Mouse (Mus musculus) kidney, postnatal 0 days (tissue): ENCODE measurements at regions not wholly inside any gene's neighbourhood (a gene's known extent, or its start where the extent isn't known, plus 50 kb on each side); places are given as distances from the start of the nearest gene placed in this dataset.

Source experiments
- ATAC-seq: fragments of 200-750 bp; cut with Nextera tagmentation; replicated peaks from 2 replicates; pipeline ENCODE4 v1.8.0; 2017; ENCODE audit warnings: low read depth, moderate number of reproducible peaks, moderate TSS enrichment, moderate library complexity; ENCODE audit not compliant: low FRiP score
- DNase-seq: peaks from one replicate; pipeline ENCODE4 v3.0.0-alpha.2; 2016; ENCODE audit warnings: low spot score
- H3K27ac ChIP-seq: fragments of 300-500 bp; sonication (generic); 2 replicates; pipeline ENCODE4 v1.5.1; 2014; ENCODE audit warnings: mild to moderate bottlenecking
- H3K27me3 ChIP-seq: fragments of 300-500 bp; sonication (generic); 2 replicates; pipeline ENCODE4 v1.6.1; 2014; ENCODE audit warnings: low read length, mixed read lengths; ENCODE audit not compliant: insufficient read depth
- H3K36me3 ChIP-seq: fragments of 300-500 bp; sonication (generic); 2 replicates; pipeline ENCODE4 v1.6.1; 2014; ENCODE audit warnings: low read length, mixed read lengths; ENCODE audit not compliant: insufficient read depth
- H3K4me1 ChIP-seq: fragments of 300-500 bp; sonication (generic); replicated peaks from 2 replicates; pipeline ENCODE4 v1.6.1; 2014; ENCODE audit warnings: antibody characterized with exemption, low read length, mixed read lengths; ENCODE audit not compliant: insufficient read depth
- H3K4me2 ChIP-seq: fragments of 300-500 bp; sonication (generic); 2 replicates; pipeline ENCODE4 v1.6.1; 2014; ENCODE audit warnings: mild to moderate bottlenecking, low read length, moderate library complexity, mixed read lengths
- H3K4me3 ChIP-seq: fragments of 300-500 bp; sonication (generic); replicated peaks from 2 replicates; pipeline ENCODE4 v1.5.1; 2014; ENCODE audit warnings: low read depth, low read length
- H3K9ac ChIP-seq: fragments of 300-500 bp; sonication (generic); 2 replicates; pipeline ENCODE4 v1.6.1; 2014; ENCODE audit warnings: low read depth, low read length
- H3K9me3 ChIP-seq: fragments of 300-500 bp; sonication (generic); replicated peaks from 2 replicates; pipeline ENCODE4 v1.6.1; 2016; ENCODE audit warnings: low read length, inconsistent platforms, mixed read lengths
- CTCF ChIP-seq: IDR thresholded peaks from 2 replicates; pipeline ENCODE4 v1.5.1; 2016; ENCODE audit warnings: antibody characterized with exemption, low read depth, mild to moderate bottlenecking, moderate library complexity
- WGBS: fragments of 180-500 bp; shearing (Covaris S2); extraction: QIAGEN DNeasy Blood & Tissue Kit; methylation state at CpG from one replicate; pipeline ENCODE4 v1.1.7; 2014; 5-methylcytosine and 5-hydroxymethylcytosine counted together

DNA sequence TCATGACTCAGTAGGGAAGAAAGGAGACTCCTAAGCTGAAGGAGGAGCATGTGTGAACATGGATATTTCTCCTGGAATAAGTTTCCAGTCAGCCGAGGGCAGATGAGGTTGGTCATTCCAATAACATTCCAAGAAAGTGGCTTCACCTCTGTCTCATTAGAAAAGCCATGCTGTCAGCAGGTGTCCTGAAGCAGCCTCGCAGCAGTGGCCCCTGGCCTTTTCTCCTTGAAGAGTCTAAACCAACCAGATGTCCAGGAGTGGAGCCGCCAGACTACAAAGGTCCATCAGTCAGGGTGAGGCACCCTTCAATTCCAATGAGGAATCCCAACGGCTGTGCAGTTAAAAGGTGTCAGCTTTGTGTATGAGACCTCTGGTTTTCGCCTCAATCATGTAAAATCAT is 197.2 kb upstream of the Klf3 start:
- Histone ChIP-seq H3K4me2 (no peak overlapping the region), H3K27me3 (no peaks in the 10 kb centered on the region), H3K9me3 (no peaks in the 10 kb centered on the region), H3K9ac (no peak overlapping the region), H3K27ac (no peak overlapping the region), H3K36me3 (no peaks in the 10 kb centered on the region), H3K4me1 (peaks cover 14% of the 10 kb centered on the region), H3K4me3 (no peak overlapping the region)
- WGBS: 49% methylated on average over 5 of the region's 5 CpGs
- TF ChIP-seq CTCF: no peak
- ATAC-seq (no peak), DNase-seq (no peak)

- Histone ChIP-seq H3K4me1 (peaks cover 15% of the 10 kb centered on the region), H3K9ac (no peak overlapping the region), H3K27me3 (no peaks in the 10 kb centered on the region), H3K9me3 (no peaks in the 10 kb centered on the region), H3K27ac (peak overlapping the region; percentile 87), H3K4me3 (no peak overlapping the region), H3K36me3 (no peaks in the 10 kb centered on the region), H3K4me2 (no peak overlapping the region)
- DNase-seq (no peak), ATAC-seq (no peak; the same call in 1 of the 2 replicates)
- 59% methylated on average over 3 of the region's 3 CpGs for WGBS
- TF ChIP-seq CTCF: no peak
Measured at GRCm38 (mm10) chr5:64609378-64610087, 193.7 kb upstream of the Klf3 start.

- Histone ChIP-seq H3K4me1 (peaks cover 15% of the 10 kb centered on the region), H3K9ac (no peak overlapping the region), H3K4me3 (no peak overlapping the region), H3K27ac (peak overlapping the region; percentile 87), H3K4me2 (no peak overlapping the region), H3K36me3 (no peaks in the 10 kb centered on the region), H3K27me3 (no peaks in the 10 kb centered on the region), H3K9me3 (no peaks in the 10 kb centered on the region)
- DNase-seq: no peak
- TF ChIP-seq CTCF: no peak
- WGBS: 20% methylated on average over 3 of the region's 3 CpGs
- ATAC-seq: peak; percentile 33
Measured at GRCm38 (mm10) chr5:64610146-64610545, 193.0 kb upstream of the Klf3 start.

DNA sequence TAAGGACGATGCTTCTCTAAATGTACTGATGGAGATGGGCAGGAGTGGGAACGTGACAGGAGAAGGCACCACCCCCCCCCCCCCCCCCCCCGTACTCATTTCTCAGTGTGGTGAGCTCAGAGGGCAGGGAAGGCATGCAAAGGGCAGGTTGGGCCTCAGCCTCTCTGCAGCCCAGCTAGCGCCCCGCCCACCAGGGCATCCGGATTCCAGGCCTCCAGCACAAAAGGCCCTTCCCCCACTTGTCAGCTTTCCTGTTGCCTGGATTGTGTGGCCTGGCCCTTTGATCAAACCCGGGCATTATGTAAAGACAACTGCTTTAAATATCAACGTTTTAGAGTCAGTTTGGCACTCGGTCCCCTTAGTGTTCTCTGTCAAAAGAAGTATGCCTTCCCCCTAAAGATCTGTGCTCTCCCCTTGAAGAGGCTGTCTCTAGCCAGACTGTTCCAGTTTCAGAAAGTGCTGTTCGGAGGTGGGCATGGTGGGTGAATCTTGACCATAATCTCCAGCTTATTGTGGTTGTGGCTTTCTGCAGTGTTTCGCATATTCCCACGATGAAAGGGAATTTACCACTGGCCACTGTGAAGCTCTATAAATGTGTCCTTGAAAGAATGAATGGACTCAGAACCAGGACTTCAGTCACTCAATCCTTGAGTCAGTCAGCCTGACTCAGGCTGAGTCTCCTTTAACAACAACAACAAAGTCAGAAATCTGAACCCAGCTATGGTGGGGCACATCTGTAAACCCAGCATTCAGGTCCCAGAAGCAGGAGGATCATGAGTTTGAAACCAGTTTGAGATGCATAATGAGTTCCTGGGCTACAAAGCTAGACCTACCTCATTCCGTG is 192.4 kb upstream of the Klf3 start:
- H3K27me3 ChIP-seq: no peaks in the 10 kb centered on the region
- peaks cover 15% of the 10 kb centered on the region for H3K4me1 ChIP-seq
- no peaks in the 10 kb centered on the region for H3K9me3 ChIP-seq
- H3K27ac ChIP-seq: peak overlapping the region; percentile 87
- peak; percentile 96 for ATAC-seq
- 15% methylated on average over 12 of the region's 13 CpGs for WGBS
- no peak overlapping the region for H3K4me2 ChIP-seq
- TF ChIP-seq CTCF: no peak
- H3K4me3 ChIP-seq: no peak overlapping the region
- H3K36me3 ChIP-seq: no peaks in the 10 kb centered on the region
- peak; percentile 97 for DNase-seq
- H3K9ac ChIP-seq: 0 out of 2 replicates have a peak overlapping the region, but pooled peaks have one; percentile 32

DNA sequence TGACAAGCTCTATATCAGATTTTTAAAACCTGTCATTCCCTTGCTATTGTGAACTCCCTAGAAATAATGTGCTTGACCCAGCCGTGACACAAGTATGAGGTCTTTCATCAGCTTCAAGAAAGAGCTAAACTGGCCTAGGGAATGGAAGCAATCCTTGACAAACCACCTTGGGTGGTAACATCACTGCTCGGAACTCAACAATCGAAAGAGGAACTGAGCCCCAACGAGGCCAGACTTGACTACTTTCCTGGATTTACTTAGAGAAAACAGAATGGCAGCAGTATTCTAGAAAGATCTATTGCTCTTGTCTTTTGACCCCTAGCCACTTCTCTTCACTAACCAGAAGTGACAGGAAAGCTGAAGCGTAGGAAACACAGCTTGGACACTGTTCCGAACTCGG is 191.2 kb upstream of the Klf3 start:
- WGBS: 64% methylated on average over 7 of the region's 7 CpGs

DNA sequence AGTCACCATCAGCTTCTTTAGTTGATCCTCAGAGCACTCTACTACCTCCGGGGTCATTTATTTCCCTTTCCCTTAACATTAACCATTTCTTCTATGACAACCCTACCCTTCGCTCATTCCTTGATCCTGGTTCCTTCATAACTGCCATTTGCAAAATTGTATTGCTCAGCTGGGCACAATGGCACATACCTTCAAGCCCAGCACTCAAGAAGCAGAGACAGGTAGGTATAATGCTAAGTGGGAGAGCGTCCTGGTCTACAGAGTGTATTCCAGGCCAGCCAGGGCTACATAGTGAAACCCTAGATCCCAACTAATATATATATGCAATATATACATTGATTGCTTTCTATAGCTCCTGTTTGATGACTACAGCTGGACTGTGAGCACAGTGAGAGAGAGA is 189.5 kb upstream of the Klf3 start:
- no peak for TF ChIP-seq CTCF
- Histone ChIP-seq H3K9ac (no peak overlapping the region), H3K27me3 (no peaks in the 10 kb centered on the region), H3K4me2 (no peak overlapping the region), H3K9me3 (no peaks in the 10 kb centered on the region), H3K4me1 (peaks cover 15% of the 10 kb centered on the region), H3K27ac (no peak overlapping the region), H3K36me3 (no peaks in the 10 kb centered on the region), H3K4me3 (no peak overlapping the region)
- ATAC-seq: no peak
- DNase-seq: no peak
- WGBS: 96% methylated on average over 3 of the region's 3 CpGs

More for the DNA sequence above, 191.2 kb upstream of the Klf3 start:
- Histone ChIP-seq H3K4me3 (no peak overlapping the region), H3K9ac (no peak overlapping the region), H3K27ac (no peak overlapping the region), H3K9me3 (no peaks in the 10 kb centered on the region), H3K4me2 (no peak overlapping the region), H3K36me3 (no peaks in the 10 kb centered on the region), H3K4me1 (peaks cover 15% of the 10 kb centered on the region), H3K27me3 (no peaks in the 10 kb centered on the region)
- ATAC-seq: no peak
- TF ChIP-seq CTCF: no peak
- no peak for DNase-seq
